In the genomic region with DNA sequence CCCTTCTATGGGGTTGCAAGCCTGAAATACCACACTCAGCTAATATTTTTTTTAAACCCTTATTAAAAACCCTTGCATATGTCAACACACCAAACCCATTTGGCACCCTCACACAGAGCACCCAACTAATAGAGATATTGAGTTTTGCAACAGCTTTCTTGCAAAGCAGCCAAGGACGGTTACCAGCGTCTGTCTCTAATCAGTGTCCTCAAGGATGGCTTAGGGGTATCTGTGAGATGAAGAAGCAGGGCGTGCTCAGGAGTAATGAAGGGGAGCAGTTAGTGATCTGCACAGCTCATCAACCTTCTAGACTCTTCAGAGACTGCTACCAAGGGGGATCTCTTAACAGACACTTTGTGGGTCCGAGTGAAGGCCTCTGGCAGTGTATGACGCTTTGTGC, we compare ENCODE assay signal across 21 mouse cellular contexts.
"Had no signal": no experiment of that assay in that cellular context is flagged by ENCODE, and none has a peak within 500 bp of the region (broad histone marks: within the 10 kb centered on the region; RNA-seq: fewer than 3 reads in every experiment).

No protein-coding gene starts in this region.

- H3K9ac ChIP-seq: liver, embryonic 15.5 days; lung, embryonic 14.5 days; midbrain, embryonic 12.5 days; neural tube, embryonic 13.5 days; neural tube, embryonic 15.5 days had no signal

- DNase-seq: lung, adult 18-20 months; lung, embryonic 14.5 days; lung, postnatal 10 days; lung, postnatal 4 days; midbrain, embryonic 14.5 days; retina, postnatal 1 day; right cerebral cortex, adult 18-20 months; right cerebral cortex, postnatal 25 days; right cerebral cortex, postnatal 4 days; spleen, adult 18-20 months; thymus, adult 18-20 months; thymus, postnatal 14 days; thymus, postnatal 36 days had no signal

- H3K4me1 ChIP-seq: megakaryocyte, embryonic 14.5 days; neural tube, embryonic 13.5 days; neural tube, embryonic 15.5 days had no signal

- H3K4me3 ChIP-seq: liver, embryonic 15.5 days; megakaryocyte, embryonic 14.5 days; midbrain, embryonic 10.5 days; midbrain, embryonic 12.5 days; myocyte; neural tube, embryonic 13.5 days; neural tube, embryonic 15.5 days had no signal

- H3K9me3 ChIP-seq: liver, embryonic 15.5 days; megakaryocyte, embryonic 14.5 days; midbrain, embryonic 10.5 days; midbrain, embryonic 12.5 days; neural tube, embryonic 13.5 days; neural tube, embryonic 15.5 days had no signal

- H3K27ac ChIP-seq: liver, embryonic 15.5 days; midbrain, embryonic 10.5 days; midbrain, embryonic 12.5 days; neural tube, embryonic 13.5 days; neural tube, embryonic 15.5 days had no signal

- ATAC-seq: midbrain, embryonic 16.5 days had no signal

- H3K27me3 ChIP-seq: liver, embryonic 15.5 days; megakaryocyte, embryonic 14.5 days; midbrain, embryonic 12.5 days; neural tube, embryonic 13.5 days; neural tube, embryonic 15.5 days had no signal

- H3K36me3 ChIP-seq: liver, embryonic 15.5 days; midbrain, embryonic 10.5 days; midbrain, embryonic 12.5 days; neural tube, embryonic 13.5 days; neural tube, embryonic 15.5 days had no signal

- H3K4me2 ChIP-seq: liver, embryonic 15.5 days; lung, embryonic 14.5 days; midbrain, embryonic 12.5 days; neural tube, embryonic 13.5 days; neural tube, embryonic 15.5 days had no signal
